Mouse (Mus musculus) ES-Bruce4 (cell line): ENCODE results near the gene Tubgcp4. TPM values are rescaled to one million over a fixed set of nuclear protein-coding genes. Genes with fewer than 3 reads are reported as not detected.

ENCODE experiments used
- H3K27ac ChIP-seq: 2 replicates; pipeline ENCODE4 v1.5.1; 2012; ENCODE audit warnings: low read length, inconsistent platforms; ENCODE audit not compliant: insufficient read depth
- H3K27me3 ChIP-seq: 2 replicates; pipeline ENCODE4 v1.6.1; 2012; ENCODE audit warnings: mild to moderate bottlenecking, low read length, inconsistent platforms; ENCODE audit not compliant: control insufficient read depth, poor library complexity, insufficient read depth, severe bottlenecking
- H3K36me3 ChIP-seq: 2 replicates; pipeline ENCODE4 v1.6.1; 2012; ENCODE audit warnings: inconsistent platforms, mild to moderate bottlenecking, low read length, moderate library complexity; ENCODE audit not compliant: control insufficient read depth, poor library complexity, insufficient read depth, severe bottlenecking
- H3K4me1 ChIP-seq: one replicate; pipeline ENCODE4 v1.8.1; 2011; ENCODE audit warnings: low read length; ENCODE audit not compliant: control insufficient read depth, insufficient read depth
- H3K4me3 ChIP-seq: 2 replicates; pipeline ENCODE4 v1.5.1; 2011; ENCODE audit warnings: low read depth, mild to moderate bottlenecking, low read length
- H3K9ac ChIP-seq: 2 replicates; pipeline ENCODE4 v1.6.1; 2012; ENCODE audit warnings: low read depth, mild to moderate bottlenecking, inconsistent platforms; ENCODE audit not compliant: poor library complexity, severe bottlenecking
- H3K9me3 ChIP-seq: replicated peaks from 2 replicates; pipeline ENCODE4 v1.6.1; 2012; ENCODE audit warnings: mild to moderate bottlenecking, low read length, inconsistent platforms; ENCODE audit not compliant: control insufficient read depth, poor library complexity, insufficient read depth, severe bottlenecking
- CTCF ChIP-seq: IDR thresholded peaks from one replicate; pipeline ENCODE4 v1.8.1; 2011; ENCODE audit warnings: low read depth, low read length
- EP300 ChIP-seq: IDR thresholded peaks from 2 replicates; pipeline ENCODE4 v1.6.1; 2011; ENCODE audit warnings: low read depth, low read length; ENCODE audit not compliant: insufficient read depth
- POLR2A ChIP-seq: IDR thresholded peaks from one replicate; pipeline ENCODE4 v1.8.1; 2011; ENCODE audit warnings: low read length; ENCODE audit not compliant: insufficient read depth
- polyA plus RNA-seq: library from polyadenylated mRNA; stranded (reverse); fragments of >200 nt; gene quantifications from 2 replicates; pipeline ENCODE4 v1.2.4, GENCODE M21; 2011; ENCODE audit warnings: low read depth; ENCODE audit not compliant: missing spikeins, insufficient read depth, insufficient read length

Gene Tubgcp4
- polyA plus RNA-seq, 1 experiment = 52.4 TPM

DNA sequence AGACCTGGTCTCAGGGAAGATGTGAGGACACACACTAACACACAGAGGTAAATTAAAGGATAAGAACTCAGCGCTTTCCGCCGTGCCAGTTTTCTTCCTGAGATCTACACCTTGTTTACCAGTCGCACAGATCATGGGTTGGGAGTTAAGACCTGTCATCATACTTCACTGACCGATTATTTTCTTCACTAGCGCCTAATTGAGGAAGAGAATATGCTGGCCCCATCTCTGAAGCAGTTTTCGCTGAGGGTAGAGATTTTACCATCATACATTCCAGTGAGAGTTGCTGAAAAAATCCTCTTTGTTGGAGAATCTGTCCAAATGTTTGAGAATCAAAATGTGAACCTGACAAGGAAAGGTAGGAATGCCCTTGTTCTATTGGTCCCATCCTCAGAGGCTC is 13.7 kb downstream of the Tubgcp4 start:
- H3K9ac ChIP-seq = no peak overlapping the region
- no peaks in the 10 kb centered on the region for H3K9me3 ChIP-seq
- H3K27ac ChIP-seq = no peak overlapping the region
- no peaks in the 10 kb centered on the region for H3K4me1 ChIP-seq
- no peaks in the 10 kb centered on the region for H3K27me3 ChIP-seq
- H3K36me3 ChIP-seq = peaks cover 28% of the 10 kb centered on the region
- no peak for TF ChIP-seq POLR2A
- TF ChIP-seq EP300 = no peak
- no peak for TF ChIP-seq CTCF
- no peak overlapping the region for H3K4me3 ChIP-seq

GRCm38 (mm10) chr2:121188530-121188929 is 18.1 kb downstream of the Tubgcp4 start:
- Histone ChIP-seq H3K27ac (no peak overlapping the region), H3K9me3 (no peaks in the 10 kb centered on the region), H3K27me3 (no peaks in the 10 kb centered on the region), H3K4me3 (no peak overlapping the region), H3K9ac (no peak overlapping the region), H3K36me3 (peaks cover 52% of the 10 kb centered on the region), H3K4me1 (no peaks in the 10 kb centered on the region)
- TF ChIP-seq POLR2A = no peak
- no peak for TF ChIP-seq EP300
- no peak for TF ChIP-seq CTCF

- Histone ChIP-seq H3K4me1 (no peaks in the 10 kb centered on the region), H3K27ac (no peak overlapping the region), H3K9me3 (no peaks in the 10 kb centered on the region), H3K4me3 (no peak overlapping the region), H3K9ac (no peak overlapping the region), H3K27me3 (no peaks in the 10 kb centered on the region), H3K36me3 (peaks cover 73% of the 10 kb centered on the region)
- TF ChIP-seq POLR2A = no peak
- TF ChIP-seq CTCF = no peak
- TF ChIP-seq EP300 = no peak
These were observed 25.0 kb downstream of the Tubgcp4 start for GRCm38 (mm10) chr2:121195466-121195865.

DNA sequence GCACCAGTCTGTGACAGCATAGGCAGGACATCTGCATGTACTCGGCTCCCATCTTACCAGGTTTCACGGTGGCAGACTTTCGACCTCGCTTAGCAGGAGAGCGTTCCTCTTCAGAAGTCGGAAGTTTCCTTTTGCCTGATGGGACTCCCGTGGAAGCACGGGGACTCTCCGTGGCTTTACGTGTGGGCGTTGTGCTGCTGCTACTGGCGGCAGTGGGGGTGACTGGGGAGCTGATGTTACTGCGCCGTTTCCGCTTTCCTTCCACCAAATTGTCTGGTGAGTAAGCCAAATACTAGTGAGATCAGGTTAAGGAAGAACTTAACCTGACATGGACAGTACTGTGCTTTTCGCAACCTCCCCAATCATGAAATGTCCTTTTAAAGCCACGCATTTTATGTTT is 33.8 kb downstream of the Tubgcp4 start:
- H3K27ac ChIP-seq = no peak overlapping the region
- peaks cover 39% of the 10 kb centered on the region for H3K36me3 ChIP-seq
- no peak overlapping the region for H3K9ac ChIP-seq
- no peak overlapping the region for H3K4me3 ChIP-seq
- H3K27me3 ChIP-seq = no peaks in the 10 kb centered on the region
- H3K9me3 ChIP-seq = no peaks in the 10 kb centered on the region
- no peak for TF ChIP-seq POLR2A
- TF ChIP-seq EP300 = no peak
- no peak for TF ChIP-seq CTCF
- H3K4me1 ChIP-seq = no peaks in the 10 kb centered on the region

GRCm38 (mm10) chr2:121206541-121206940 is 36.1 kb downstream of the Tubgcp4 start:
- TF ChIP-seq POLR2A (no peak), EP300 (no peak), CTCF (no peak)
- H3K9me3 ChIP-seq = no peaks in the 10 kb centered on the region
- H3K36me3 ChIP-seq = peaks cover 29% of the 10 kb centered on the region

GRCm38 (mm10) chr2:121214491-121214890 is 44.0 kb downstream of the Tubgcp4 start:
- Histone ChIP-seq H3K36me3 (peaks cover 6% of the 10 kb centered on the region), H3K4me3 (no peak overlapping the region), H3K27ac (no peak overlapping the region), H3K27me3 (no peaks in the 10 kb centered on the region), H3K4me1 (no peaks in the 10 kb centered on the region), H3K9me3 (no peaks in the 10 kb centered on the region), H3K9ac (no peak overlapping the region)
- no peak for TF ChIP-seq POLR2A
- TF ChIP-seq CTCF = no peak
- no peak for TF ChIP-seq EP300

More at GRCm38 (mm10) chr2:121206541-121206940, 36.1 kb downstream of the Tubgcp4 start:
- Histone ChIP-seq H3K27me3 (no peaks in the 10 kb centered on the region), H3K4me3 (no peak overlapping the region), H3K4me1 (no peaks in the 10 kb centered on the region), H3K27ac (no peak overlapping the region), H3K9ac (no peak overlapping the region)
